Mouse (Mus musculus): ENCODE measurements around the gene U2af2. TPM values are rescaled to one million over a fixed set of nuclear protein-coding genes. Genes with fewer than 3 reads are reported as not detected.

The U2af2 gene
- polyA plus RNA-seq, 1 experiment from 2014 or later = 124 TPM

GRCm38 (mm10) chr7:5047313-5047712, 14.6 kb upstream of the U2af2 start:
- Histone ChIP-seq H3K4me1 (ENCODE audit: control insufficient read depth, insufficient read depth, low read length) (peaks cover 4% of the 10 kb centered on the region), H3K27me3 (replicated peaks; ENCODE audit: control insufficient read depth, insufficient read depth, low read length) (no peaks in the 10 kb centered on the region), H3K4me3 (ENCODE audit: low read depth, low read length) (no peak overlapping the region), H3K9ac (ENCODE audit: low read length) (no peak overlapping the region), H3K36me3 (ENCODE audit: control insufficient read depth, insufficient read depth, low read length) (no peaks in the 10 kb centered on the region), H3K9me3 (replicated peaks; ENCODE audit: control insufficient read depth, low read length) (no peaks in the 10 kb centered on the region), H3K27ac (ENCODE audit: low read depth, low read length) (no peak overlapping the region), H3K4me2 (ENCODE audit: low read length) (no peak overlapping the region)
- ATAC-seq = no peak
- WGBS = 29% methylated on average over 2 of the region's 2 CpGs
- DNase-seq (ENCODE audit: low spot score) = peak; percentile 51

- H3K4me2 ChIP-seq (ENCODE audit: low read length) = peak within 1 kb of the TSS; percentile 90
- peak within 1 kb of the TSS; percentile 91 for H3K9ac ChIP-seq (ENCODE audit: low read length)
- H3K36me3 ChIP-seq (ENCODE audit: control insufficient read depth, insufficient read depth, low read length) = no peaks in the 10 kb centered on the region
- under 1% methylated on average over 65 of the region's 65 CpGs for WGBS
- peaks cover 38% of the 10 kb centered on the region for H3K27me3 ChIP-seq (replicated peaks; ENCODE audit: control insufficient read depth, insufficient read depth, low read length)
- DNase-seq (ENCODE audit: low spot score) = peak; percentile 79
- no peaks in the 10 kb centered on the region for H3K9me3 ChIP-seq (replicated peaks; ENCODE audit: control insufficient read depth, low read length)
- peaks cover 20% of the 10 kb centered on the region for H3K4me1 ChIP-seq (ENCODE audit: control insufficient read depth, insufficient read depth, low read length)
- peak within 1 kb of the TSS; percentile 78 for H3K4me3 ChIP-seq (ENCODE audit: low read depth, low read length)
- peak; percentile 87 for ATAC-seq
- H3K27ac ChIP-seq (ENCODE audit: low read depth, low read length) = peak within 1 kb of the TSS; percentile 76
These were observed 10.4 kb upstream of the U2af2 start, which contains the start of gene Zfp580 for GRCm38 (mm10) chr7:5051193-5052192. TSS of gene Zfp580 (plus strand) at chr7:5051538.

GRCm38 (mm10) chr7:5052438-5052837, 9.5 kb upstream of the U2af2 start:
- Histone ChIP-seq H3K27me3 (replicated peaks; ENCODE audit: control insufficient read depth, insufficient read depth, low read length) (peaks cover 46% of the 10 kb centered on the region), H3K36me3 (ENCODE audit: control insufficient read depth, insufficient read depth, low read length) (no peaks in the 10 kb centered on the region), H3K4me3 (ENCODE audit: low read depth, low read length) (peak overlapping the region; percentile 78), H3K9me3 (replicated peaks; ENCODE audit: control insufficient read depth, low read length) (no peaks in the 10 kb centered on the region), H3K4me2 (ENCODE audit: low read length) (peak overlapping the region; percentile 90), H3K9ac (ENCODE audit: low read length) (peak overlapping the region; percentile 91), H3K4me1 (ENCODE audit: control insufficient read depth, insufficient read depth, low read length) (peaks cover 26% of the 10 kb centered on the region), H3K27ac (ENCODE audit: low read depth, low read length) (no peak overlapping the region)
- ATAC-seq (no peak), DNase-seq (ENCODE audit: low spot score) (no peak)
- 9% methylated on average over 11 of the region's 12 CpGs for WGBS

DNA sequence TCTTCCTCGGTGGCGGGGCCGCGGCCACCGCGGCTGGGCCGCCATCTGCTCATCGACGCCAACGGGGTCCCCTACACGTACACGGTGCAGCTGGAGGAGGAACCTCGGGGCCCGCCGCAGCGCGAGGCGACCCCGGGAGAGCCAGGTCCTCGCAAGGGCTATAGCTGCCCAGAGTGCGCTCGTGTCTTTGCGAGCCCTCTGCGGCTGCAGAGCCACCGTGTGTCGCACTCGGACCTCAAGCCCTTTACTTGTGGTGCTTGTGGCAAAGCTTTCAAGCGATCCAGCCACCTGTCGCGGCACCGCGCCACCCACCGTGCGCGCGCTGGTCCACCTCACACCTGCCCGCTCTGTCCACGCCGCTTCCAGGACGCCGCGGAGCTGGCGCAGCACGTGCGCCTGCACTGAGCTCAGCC, 9.0 kb upstream of the U2af2 start:
- ATAC-seq (no peak), DNase-seq (ENCODE audit: low spot score) (no peak)
- 6% methylated on average over 45 of the region's 45 CpGs for WGBS
- Histone ChIP-seq H3K9ac (ENCODE audit: low read length) (peak overlapping the region; percentile 91), H3K27me3 (replicated peaks; ENCODE audit: control insufficient read depth, insufficient read depth, low read length) (peaks cover 51% of the 10 kb centered on the region), H3K4me2 (ENCODE audit: low read length) (peak overlapping the region; percentile 90), H3K4me3 (ENCODE audit: low read depth, low read length) (peak overlapping the region; percentile 78), H3K27ac (ENCODE audit: low read depth, low read length) (no peak overlapping the region), H3K36me3 (ENCODE audit: control insufficient read depth, insufficient read depth, low read length) (no peaks in the 10 kb centered on the region), H3K9me3 (replicated peaks; ENCODE audit: control insufficient read depth, low read length) (no peaks in the 10 kb centered on the region), H3K4me1 (ENCODE audit: control insufficient read depth, insufficient read depth, low read length) (peaks cover 26% of the 10 kb centered on the region)

DNA sequence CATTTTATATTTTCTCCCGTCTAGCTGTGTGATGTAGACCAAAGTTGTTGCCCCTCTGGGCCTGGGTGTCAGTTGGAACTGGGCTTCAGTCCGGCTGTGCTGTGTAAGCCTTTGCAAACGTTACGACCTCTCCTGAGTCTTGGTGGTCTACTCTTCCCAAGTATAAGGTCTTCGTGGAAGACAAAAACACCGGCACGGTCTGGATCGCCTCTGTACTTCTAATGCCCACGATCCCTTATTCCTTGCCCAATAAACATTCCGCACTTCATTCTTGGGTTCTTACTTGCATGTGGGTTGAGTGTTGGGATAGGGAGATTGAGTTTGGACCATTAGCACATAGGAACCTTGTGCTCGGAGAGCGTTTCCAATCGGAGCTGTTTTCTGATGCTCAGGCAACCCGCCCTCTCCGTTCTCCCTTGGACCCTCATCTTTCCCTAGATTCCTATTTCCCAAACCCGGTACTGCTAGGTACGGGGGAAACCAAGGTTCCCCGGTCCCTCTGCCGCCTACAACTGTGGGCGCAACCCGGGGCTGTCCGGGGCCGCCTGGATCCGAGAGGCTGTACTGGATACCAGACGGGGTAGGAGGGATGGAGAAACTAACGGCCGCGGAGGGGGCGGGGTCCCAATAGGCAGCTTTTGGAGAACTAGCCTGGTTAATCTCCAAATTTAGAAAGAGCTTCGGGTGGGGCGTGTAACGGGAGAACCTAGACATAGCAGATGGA, 8.3 kb upstream of the U2af2 start:
- Histone ChIP-seq H3K4me1 (ENCODE audit: control insufficient read depth, insufficient read depth, low read length) (peaks cover 26% of the 10 kb centered on the region), H3K27me3 (replicated peaks; ENCODE audit: control insufficient read depth, insufficient read depth, low read length) (peaks cover 54% of the 10 kb centered on the region), H3K27ac (ENCODE audit: low read depth, low read length) (no peak overlapping the region), H3K9ac (ENCODE audit: low read length) (peak overlapping the region; percentile 91), H3K4me2 (ENCODE audit: low read length) (peak overlapping the region; percentile 90), H3K36me3 (ENCODE audit: control insufficient read depth, insufficient read depth, low read length) (no peaks in the 10 kb centered on the region), H3K9me3 (replicated peaks; ENCODE audit: control insufficient read depth, low read length) (no peaks in the 10 kb centered on the region), H3K4me3 (ENCODE audit: low read depth, low read length) (peak overlapping the region; percentile 78)
- DNase-seq (ENCODE audit: low spot score) (no peak), ATAC-seq (no peak)
- 10% methylated on average over 32 of the region's 32 CpGs for WGBS

DNA sequence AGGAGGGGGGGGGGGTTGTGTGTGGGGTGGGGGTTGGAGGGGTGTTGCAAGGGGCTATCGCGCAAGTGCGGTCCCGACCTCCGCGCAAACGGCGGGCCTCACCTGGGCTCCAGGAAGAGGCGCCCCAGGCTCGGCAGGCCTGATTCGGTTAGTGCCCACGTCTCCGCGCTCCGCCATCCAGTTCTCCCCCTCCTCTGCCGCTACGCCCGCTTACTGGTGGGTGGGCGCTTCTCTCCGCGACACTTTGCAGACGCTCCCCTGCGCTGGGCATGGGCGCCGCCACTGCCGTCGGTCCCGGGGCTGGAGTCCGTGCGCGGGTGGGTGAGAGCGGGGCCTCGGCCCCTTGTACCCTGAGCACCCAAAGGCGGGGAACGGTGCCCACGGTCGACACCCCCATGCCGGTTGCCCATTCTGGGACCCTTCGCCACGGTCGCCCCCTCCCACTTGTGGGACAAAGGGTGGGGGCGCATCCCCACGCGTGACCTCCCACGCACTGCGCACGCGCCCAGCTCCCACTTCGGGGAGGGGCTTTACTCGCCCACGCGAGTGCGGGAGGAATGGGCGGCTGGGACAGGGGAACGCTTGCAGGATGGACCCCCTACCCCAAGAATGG, 5.2 kb upstream of the U2af2 start:
- Histone ChIP-seq H3K27me3 (replicated peaks; ENCODE audit: control insufficient read depth, insufficient read depth, low read length) (peaks cover 54% of the 10 kb centered on the region), H3K9ac (ENCODE audit: low read length) (peak overlapping the region; percentile 77), H3K36me3 (ENCODE audit: control insufficient read depth, insufficient read depth, low read length) (no peaks in the 10 kb centered on the region), H3K27ac (ENCODE audit: low read depth, low read length) (peak overlapping the region; percentile 5; the same call in 1 of the 2 replicates), H3K4me2 (ENCODE audit: low read length) (peak overlapping the region; percentile 56), H3K9me3 (replicated peaks; ENCODE audit: control insufficient read depth, low read length) (no peaks in the 10 kb centered on the region), H3K4me1 (ENCODE audit: control insufficient read depth, insufficient read depth, low read length) (peaks cover 32% of the 10 kb centered on the region), H3K4me3 (ENCODE audit: low read depth, low read length) (peak overlapping the region; percentile 50)
- ATAC-seq (no peak), DNase-seq (ENCODE audit: low spot score) (peak; percentile 60)
- 5% methylated on average over 35 of the region's 55 CpGs for WGBS

GRCm38 (mm10) chr7:5057381-5057780, 4.6 kb upstream of the U2af2 start:
- no peak for ATAC-seq
- Histone ChIP-seq H3K27ac (ENCODE audit: low read depth, low read length) (no peak overlapping the region), H3K4me1 (ENCODE audit: control insufficient read depth, insufficient read depth, low read length) (peaks cover 27% of the 10 kb centered on the region)

DNA sequence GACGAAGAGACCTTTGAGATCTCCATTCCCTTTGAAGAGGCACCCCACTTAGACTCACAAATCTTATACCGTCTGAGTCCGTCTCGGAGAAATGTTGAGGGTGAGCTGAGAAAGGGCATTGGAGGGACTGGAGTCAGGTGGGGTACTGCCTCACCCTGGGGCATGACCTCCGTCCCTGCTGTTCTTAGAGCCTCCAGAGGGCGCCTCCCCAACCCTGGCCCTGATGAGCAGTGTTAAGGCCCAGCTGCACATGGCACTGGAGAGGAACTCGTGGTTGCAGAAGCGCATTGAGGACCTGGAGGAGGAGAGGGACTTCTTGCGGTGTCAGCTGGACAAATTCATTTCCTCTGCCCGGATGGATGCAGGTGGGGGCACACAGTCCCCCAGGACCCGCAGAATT, 4.1 kb upstream of the U2af2 start:
- H3K4me1 ChIP-seq (ENCODE audit: control insufficient read depth, insufficient read depth, low read length) = peaks cover 23% of the 10 kb centered on the region
- ATAC-seq = no peak
- H3K4me2 ChIP-seq (ENCODE audit: low read length) = peak overlapping the region; percentile 56
- no peaks in the 10 kb centered on the region for H3K36me3 ChIP-seq (ENCODE audit: control insufficient read depth, insufficient read depth, low read length)
- H3K9me3 ChIP-seq (replicated peaks; ENCODE audit: control insufficient read depth, low read length) = no peaks in the 10 kb centered on the region
- H3K4me3 ChIP-seq (ENCODE audit: low read depth, low read length) = peak overlapping the region; percentile 50
- peaks cover 51% of the 10 kb centered on the region for H3K27me3 ChIP-seq (replicated peaks; ENCODE audit: control insufficient read depth, insufficient read depth, low read length)
- no peak for DNase-seq (ENCODE audit: low spot score)
- peak overlapping the region; percentile 77; the same call in 1 of the 2 replicates for H3K9ac ChIP-seq (ENCODE audit: low read length)
- 37% methylated on average over 11 of the region's 11 CpGs for WGBS
- no peak overlapping the region for H3K27ac ChIP-seq (ENCODE audit: low read depth, low read length)

More at GRCm38 (mm10) chr7:5057381-5057780, 4.6 kb upstream of the U2af2 start:
- no peak for DNase-seq (ENCODE audit: low spot score)
- H3K4me3 ChIP-seq (ENCODE audit: low read depth, low read length) = peak overlapping the region; percentile 50
- H3K27me3 ChIP-seq (replicated peaks; ENCODE audit: control insufficient read depth, insufficient read depth, low read length) = peaks cover 54% of the 10 kb centered on the region
- peak overlapping the region; percentile 56 for H3K4me2 ChIP-seq (ENCODE audit: low read length)
- WGBS = 44% methylated on average over 8 of the region's 8 CpGs
- no peaks in the 10 kb centered on the region for H3K36me3 ChIP-seq (ENCODE audit: control insufficient read depth, insufficient read depth, low read length)
- peak overlapping the region; percentile 77 for H3K9ac ChIP-seq (ENCODE audit: low read length)
- no peaks in the 10 kb centered on the region for H3K9me3 ChIP-seq (replicated peaks; ENCODE audit: control insufficient read depth, low read length)

Data from forebrain, embryonic 14.5 days (tissue).